Mouse (Mus musculus): ENCODE measurements around the gene Hist1h3d. TPM values are rescaled to one million over a fixed set of nuclear protein-coding genes. Genes with fewer than 3 reads are reported as not detected.
"Not testable (repeated sequence)": the region's sequence is repeated elsewhere in the genome, so short reads cannot be mapped to it uniquely, and the experiment has no call there.

Hist1h3d gene
- polyA plus RNA-seq, 1 experiment from 2014 or later, result 1.4 TPM

DNA sequence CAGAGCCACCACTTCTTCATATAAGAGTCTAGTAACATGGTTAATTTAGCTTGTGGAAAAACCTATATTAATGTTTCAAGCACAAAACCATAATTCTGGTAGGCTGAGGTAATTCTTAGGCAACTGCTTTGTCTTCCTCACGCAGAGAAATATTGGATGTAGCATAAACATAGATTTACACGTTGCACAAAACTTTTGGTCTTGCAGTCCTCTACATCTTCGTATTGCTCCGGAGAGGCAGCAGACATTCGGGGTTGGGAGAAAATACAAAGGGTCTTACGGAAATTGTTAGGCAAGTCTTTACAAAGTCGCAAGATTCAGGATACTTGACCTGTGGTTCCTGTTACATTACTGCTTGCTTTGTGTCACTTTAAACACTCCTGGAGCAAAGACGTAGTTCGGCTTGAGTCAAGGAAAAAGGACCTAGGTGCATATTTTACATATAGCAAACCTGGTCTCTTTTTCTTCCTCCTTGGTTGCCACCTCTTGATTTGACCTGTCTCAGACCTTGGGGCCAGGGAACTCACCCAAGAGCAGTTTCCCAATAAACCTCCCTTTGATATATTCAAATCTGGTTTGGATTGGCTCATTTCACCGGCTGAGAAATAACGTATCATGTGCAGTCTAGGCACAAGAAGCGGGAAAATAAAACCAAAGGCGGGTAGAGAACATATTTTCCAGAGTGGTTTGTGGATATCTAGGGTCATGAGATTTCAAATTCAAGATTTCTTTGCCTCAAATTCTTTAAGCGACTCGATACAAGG lies 41.0 kb upstream of the Hist1h3d start:
- ChIA-PET CTCF (interaction anchor here (1.1 to 1.6 kb wide), 2 partner anchors 9 to 20 kb away, joined by 4 to 6 read pairs; partner anchors contain the start of gene Hist1h2bh), POLR2A (interaction anchor here (0.6 kb wide), 1 partner anchor 48 kb away, joined by 3 read pairs; no protein-coding TSS in a partner anchor)
- DNase-seq (ENCODE audit: low read depth, low spot score), result no peak
- no peak for TF ChIP-seq CTCF (IDR thresholded peaks at IDR 0.05)
- H3K27me3 ChIP-seq, result no peaks in the 10 kb centered on the region
- ATAC-seq, result peak; percentile 19
- in situ Hi-C loops (cut with MboI; ENCODE audit: low pct_unique_long_range_greater_than_20kb), result loop anchor here (5.0 to 10.0 kb wide), 3 partner anchors 63 to 1820 kb away; partner anchors contain the start of genes Hist1h2ag, Hist1h2ai, Hist1h2bj and Hist1h2bl

GRCm38 (mm10) chr13:23535137-23536075 lies 40.2 kb upstream of the Hist1h3d start, which contains the start of gene Hist1h3g:
Gene Hist1h3g (plus strand): TSS chr13:23535422.
- CTCF ChIA-PET; DNase-seq (ENCODE audit: low read depth, low spot score); H3K27me3 ChIP-seq: not testable (repeated sequence)
- ATAC-seq, result peak; percentile 61
- POLR2A ChIA-PET, result interaction anchor here (0.6 kb wide), 1 partner anchor 47 kb away, joined by 3 read pairs; no protein-coding TSS in a partner anchor
- in situ Hi-C loops (cut with MboI; ENCODE audit: low pct_unique_long_range_greater_than_20kb), result loop anchor here (10.0 kb wide), 1 partner anchor 1821 kb away; the partner anchor contains the start of genes Hist1h2ai, Hist1h2bl and Hist1h3h

DNA sequence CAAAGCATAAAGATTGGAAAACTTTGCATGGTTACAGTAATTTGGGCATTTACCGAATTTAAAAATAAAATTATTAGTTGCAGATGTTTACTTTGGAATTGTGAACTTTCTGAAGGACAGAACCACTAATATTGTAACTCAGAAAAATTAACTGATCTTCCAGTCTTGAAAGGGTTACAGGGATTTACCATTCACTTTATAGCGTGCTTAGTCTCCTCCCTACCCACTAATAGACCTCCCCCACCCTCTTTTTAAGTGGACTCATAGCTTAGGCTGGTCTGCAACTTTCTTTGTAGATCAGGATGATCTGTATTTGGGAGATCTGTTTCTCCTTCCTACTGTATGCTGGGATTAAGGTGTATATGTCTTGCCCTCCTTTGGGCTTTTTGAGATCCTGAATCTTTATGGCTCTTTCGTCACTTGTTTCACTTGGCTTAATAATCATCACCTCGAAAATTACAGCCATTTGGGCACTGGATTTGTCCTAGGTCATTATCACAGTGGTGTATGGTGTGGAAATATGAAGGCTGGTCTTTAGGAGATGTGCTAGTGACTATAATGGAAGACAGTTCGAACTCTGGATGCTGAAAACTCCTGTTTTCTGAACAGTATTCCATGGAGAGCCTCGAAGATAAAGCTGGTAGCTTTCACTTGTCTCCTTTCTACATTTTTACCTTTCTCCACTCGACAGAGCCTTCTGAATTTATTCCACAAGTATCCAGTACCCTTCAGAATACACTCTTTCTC lies 39.3 kb upstream of the Hist1h3d start:
- DNase-seq (ENCODE audit: low read depth, low spot score) (no peak), ATAC-seq (no peak)
- in situ Hi-C loops (cut with MboI; ENCODE audit: low pct_unique_long_range_greater_than_20kb), result loop anchor here (10.0 kb wide), 1 partner anchor 1821 kb away; the partner anchor contains the start of genes Hist1h2ai, Hist1h2bl and Hist1h3h
- CTCF ChIA-PET, result no interaction called here
- POLR2A ChIA-PET, result no interaction called here
- TF ChIP-seq CTCF (IDR thresholded peaks at IDR 0.05), result no peak
- H3K27me3 ChIP-seq, result no peaks in the 10 kb centered on the region

DNA sequence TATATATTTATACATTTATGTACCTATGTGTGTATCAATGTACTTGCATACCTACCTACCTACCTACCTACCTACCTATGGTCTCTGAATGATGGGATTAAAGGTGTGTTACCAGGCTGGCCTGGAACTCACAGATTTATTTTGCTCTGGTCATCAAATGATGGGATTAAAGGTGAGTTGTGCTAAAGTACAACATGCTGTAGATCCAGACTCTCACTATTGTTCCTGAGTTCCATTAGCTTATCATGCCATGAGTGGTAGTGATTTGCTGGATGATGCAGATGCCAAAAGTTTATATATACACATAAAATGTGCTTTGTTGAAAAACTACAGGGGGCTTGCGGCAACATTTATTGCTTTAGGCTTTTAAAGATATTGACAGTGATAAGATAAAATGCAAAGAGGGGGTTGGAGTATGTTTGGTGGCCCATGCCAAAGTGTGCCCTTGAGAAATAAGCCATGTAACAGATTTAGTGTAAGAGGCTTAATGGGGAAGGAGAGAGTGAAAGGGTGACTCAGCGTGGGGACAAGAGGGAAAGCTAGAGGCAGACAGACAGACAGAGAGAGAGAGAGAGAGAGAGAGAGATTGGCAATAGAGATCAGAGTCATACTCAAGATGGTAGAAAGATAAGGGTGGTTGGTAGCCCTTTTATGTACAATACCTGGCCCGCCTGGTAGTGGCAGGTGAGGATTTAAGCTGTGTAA lies 38.4 kb upstream of the Hist1h3d start:
- CTCF ChIA-PET, result no interaction called here
- in situ Hi-C loops (cut with MboI; ENCODE audit: low pct_unique_long_range_greater_than_20kb), result loop anchor here (10.0 kb wide), 1 partner anchor 1822 kb away; the partner anchor contains the start of genes Hist1h2ai, Hist1h2bl and Hist1h3h
- DNase-seq (ENCODE audit: low read depth, low spot score), result no peak
- ATAC-seq, result no peak
- POLR2A ChIA-PET, result no interaction called here
- TF ChIP-seq CTCF (IDR thresholded peaks at IDR 0.05), result no peak
- H3K27me3 ChIP-seq, result no peaks in the 10 kb centered on the region

GRCm38 (mm10) chr13:23538249-23538648 lies 37.3 kb upstream of the Hist1h3d start:
- no peak for DNase-seq (ENCODE audit: low read depth, low spot score)
- CTCF ChIA-PET, result no interaction called here
- no peaks in the 10 kb centered on the region for H3K27me3 ChIP-seq
- ATAC-seq, result no peak
- in situ Hi-C loops (cut with MboI; ENCODE audit: low pct_unique_long_range_greater_than_20kb), result loop anchor here (10.0 kb wide), 1 partner anchor 1823 kb away; the partner anchor contains the start of genes Hist1h2ai, Hist1h2bl and Hist1h3h
- no peak for TF ChIP-seq CTCF (IDR thresholded peaks at IDR 0.05)
- POLR2A ChIA-PET, result no interaction called here

DNA sequence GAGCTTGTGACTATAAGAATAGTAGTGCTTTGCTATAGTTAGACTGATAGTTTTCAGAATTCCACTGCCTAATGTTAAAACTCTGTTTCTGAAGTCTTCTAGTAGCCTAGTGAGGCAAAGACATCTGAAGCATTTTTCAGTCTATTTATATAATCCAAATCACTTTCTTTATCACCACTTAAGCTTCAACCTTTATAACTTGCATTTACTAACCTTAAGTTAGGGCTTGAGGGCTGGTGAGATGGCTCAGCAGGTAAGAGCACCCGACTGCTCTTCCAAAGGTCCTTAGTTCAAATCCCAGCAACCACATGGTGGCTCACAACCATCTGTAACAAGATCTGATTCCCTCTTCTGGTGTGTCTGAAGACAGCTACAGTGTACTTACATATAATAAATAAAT lies 35.7 kb upstream of the Hist1h3d start:
- in situ Hi-C loops (cut with MboI; ENCODE audit: low pct_unique_long_range_greater_than_20kb), result loop anchor here (10.0 kb wide), 1 partner anchor 1825 kb away; the partner anchor contains the start of genes Hist1h2ai, Hist1h2bl and Hist1h3h
- DNase-seq (ENCODE audit: low read depth, low spot score); ATAC-seq; POLR2A ChIA-PET; H3K27me3 ChIP-seq: not testable (repeated sequence)
- CTCF ChIA-PET, result interaction anchor here (1.6 kb wide), 1 partner anchor 45 kb away, joined by 3 read pairs; no protein-coding TSS in a partner anchor

GRCm38 (mm10) chr13:23541497-23541896 lies 34.1 kb upstream of the Hist1h3d start:
- in situ Hi-C loops (cut with MboI; ENCODE audit: low pct_unique_long_range_greater_than_20kb), result no loop called here
- ATAC-seq, result no peak
- TF ChIP-seq CTCF (IDR thresholded peaks at IDR 0.05), result no peak
- POLR2A ChIA-PET, result interaction anchor here (0.6 to 1.8 kb wide), 5 partner anchors 8 to 1754 kb away, joined by 3 to 15 read pairs (median 3); partner anchors contain the start of genes Hist1h2an and Hist1h2bp
- no peaks in the 10 kb centered on the region for H3K27me3 ChIP-seq
- CTCF ChIA-PET, result interaction anchor here (1.2 kb wide), 1 partner anchor 26 kb away, joined by 3 read pairs; no protein-coding TSS in a partner anchor
- DNase-seq (ENCODE audit: low read depth, low spot score), result no peak

GRCm38 (mm10) chr13:23542225-23542980 lies 33.2 kb upstream of the Hist1h3d start:
- ChIA-PET CTCF (interaction anchor here (1.3 kb wide), 2 partner anchors 9 to 10 kb away, joined by 3 to 4 read pairs; partner anchors contain the start of genes Hist1h1d and Hist1h2af), POLR2A (interaction anchor here (0.6 to 1.8 kb wide), 4 partner anchors 7 to 42 kb away, joined by 3 to 15 read pairs (median 4); no protein-coding TSS in a partner anchor)
- H3K27me3 ChIP-seq; ATAC-seq; DNase-seq (ENCODE audit: low read depth, low spot score); in situ Hi-C loops (cut with MboI; ENCODE audit: low pct_unique_long_range_greater_than_20kb): not testable (repeated sequence)

- in situ Hi-C loops (cut with MboI; ENCODE audit: low pct_unique_long_range_greater_than_20kb); H3K27me3 ChIP-seq: not testable (repeated sequence)
- ChIA-PET CTCF (interaction anchor here (1.3 kb wide), 2 partner anchors 9 kb away, joined by 3 to 4 read pairs; partner anchors contain the start of genes Hist1h1d and Hist1h2af), POLR2A (interaction anchor here (1.4 to 1.8 kb wide), 2 partner anchors 8 to 41 kb away, joined by 5 to 15 read pairs; no protein-coding TSS in a partner anchor)
- DNase-seq (ENCODE audit: low read depth, low spot score), result peak; percentile 83
- ATAC-seq, result peak; percentile 94
Observed at GRCm38 (mm10) chr13:23542999-23543607, 32.5 kb upstream of the Hist1h3d start, which contains the start of gene Hist1h2bh. Gene Hist1h2bh (minus strand): TSS chr13:23543392.
